ENCODE assay signal across 26 mouse cellular contexts in the genomic region with DNA sequence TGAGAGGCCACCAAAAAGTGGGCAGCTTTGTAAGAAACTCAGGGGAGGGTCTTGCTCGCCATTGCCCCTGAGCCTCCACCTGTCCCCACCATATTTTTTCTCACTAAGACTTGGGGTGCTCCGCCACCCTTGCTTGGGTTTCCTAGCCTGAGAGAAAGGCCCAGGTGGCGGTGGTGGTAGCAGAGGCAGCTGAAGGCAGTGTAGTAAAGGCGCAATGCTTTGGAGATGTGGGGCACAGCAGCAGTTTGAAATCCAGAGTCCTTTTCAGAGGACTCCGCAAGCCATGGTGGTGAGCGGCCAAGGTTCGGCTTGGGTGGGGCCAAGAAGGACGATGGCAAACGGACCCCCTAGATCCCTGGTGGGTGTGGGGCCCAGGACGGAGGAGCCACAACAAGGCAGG. TPM values are rescaled to one million over a fixed set of nuclear protein-coding genes. Genes with fewer than 3 reads are reported as not detected.
A peak's percentile ranks its signal among the peaks of the same experiment; 100 is the strongest.
DNase-seq lines count a peak whose midpoint lies in the region; ATAC-seq and TF ChIP-seq lines count a peak whose summit lies in the region.
"Had no signal": no experiment of that assay in that cellular context is flagged by ENCODE, and none has a peak within 500 bp of the region (broad histone marks: within the 10 kb centered on the region; RNA-seq: fewer than 3 reads in every experiment).

No protein-coding gene starts in this region.

- no peak for DNase-seq in hindbrain, embryonic 14.5 days (ENCODE audit: low spot score)
- DNase-seq in stomach, postnatal 0 days (ENCODE audit: low spot score): no peak
- peak; percentile 3 for DNase-seq in ZHBTc4 (ENCODE audit: low read depth, low spot score)
- DNase-seq: adrenal gland, adult 2 months; adrenal gland, postnatal 10 days; adrenal gland, postnatal 25 days; cerebellum, adult 11 months; cerebellum, adult 18-20 months; cerebellum, adult 8-10 months; cerebellum, adult 9-11 months; cerebellum, postnatal 14 days; forebrain, postnatal 0 days had no signal

- ATAC-seq in hindbrain, embryonic 14.5 days (ENCODE audit: low FRiP score): 0 out of 2 replicates have a peak, but pooled peaks have one; percentile 21
- ATAC-seq in hindbrain, embryonic 16.5 days: no peak
- 0 out of 2 replicates have a peak, but pooled peaks have one; percentile 49 for ATAC-seq in stomach, embryonic 14.5 days (ENCODE audit: insufficient number of reproducible peaks, insufficient read depth, low FRiP score, low read depth)
- no peak for ATAC-seq in stomach, postnatal 0 days (ENCODE audit: low FRiP score, low TSS enrichment)
- no peak for ATAC-seq in midbrain, embryonic 15.5 days (replicated peaks)
- ATAC-seq: forebrain, embryonic 13.5 days; forebrain, embryonic 15.5 days; forebrain, postnatal 0 days; Patski had no signal

- no peak for TF ChIP-seq CTCF in stomach, postnatal 0 days (IDR thresholded peaks at IDR 0.05; ENCODE audit: low read depth)

- TF ChIP-seq EP300 in stomach, postnatal 0 days (optimal IDR thresholded peaks at IDR 0.05): no peak

- H3K27me3 ChIP-seq in hindbrain, embryonic 14.5 days (ENCODE audit: control insufficient read depth, insufficient read depth, low read length): no peaks in the 10 kb centered on the region
- H3K27me3 ChIP-seq in hindbrain, embryonic 16.5 days (replicated peaks; ENCODE audit: control insufficient read depth, insufficient read depth, low read length): no peaks in the 10 kb centered on the region
- no peaks in the 10 kb centered on the region for H3K27me3 ChIP-seq in stomach, embryonic 14.5 days (ENCODE audit: control insufficient read depth, insufficient read depth, low read length)
- no peaks in the 10 kb centered on the region for H3K27me3 ChIP-seq in stomach, postnatal 0 days (ENCODE audit: control insufficient read depth, insufficient read depth, low read length)
- no peaks in the 10 kb centered on the region for H3K27me3 ChIP-seq in midbrain, embryonic 15.5 days (replicated peaks)
- H3K27me3 ChIP-seq: embryonic facial prominence, embryonic 12.5 days; forebrain, embryonic 13.5 days; forebrain, embryonic 15.5 days; Patski had no signal

- WGBS in hindbrain, embryonic 14.5 days: 95% methylated on average over 10 of the region's 10 CpGs
- WGBS in hindbrain, embryonic 16.5 days: 92% methylated on average over 10 of the region's 10 CpGs
- WGBS in stomach, embryonic 14.5 days: 88% methylated on average over 10 of the region's 10 CpGs
- 90% methylated on average over 10 of the region's 10 CpGs for WGBS in stomach, postnatal 0 days
- 91% methylated on average over 10 of the region's 10 CpGs for WGBS in midbrain, embryonic 15.5 days

- no peaks in the 10 kb centered on the region for H3K4me1 ChIP-seq in hindbrain, embryonic 14.5 days (replicated peaks; ENCODE audit: control insufficient read depth, insufficient read depth, low read length)
- no peaks in the 10 kb centered on the region for H3K4me1 ChIP-seq in hindbrain, embryonic 16.5 days (ENCODE audit: control insufficient read depth, insufficient read depth, low read depth, low read length)
- H3K4me1 ChIP-seq in stomach, embryonic 14.5 days (ENCODE audit: control insufficient read depth, insufficient read depth, low read length): no peaks in the 10 kb centered on the region
- no peaks in the 10 kb centered on the region for H3K4me1 ChIP-seq in stomach, postnatal 0 days (replicated peaks; ENCODE audit: control insufficient read depth, insufficient read depth)
- no peaks in the 10 kb centered on the region for H3K4me1 ChIP-seq in midbrain, embryonic 15.5 days
- H3K4me1 ChIP-seq: embryonic facial prominence, embryonic 10.5 days; embryonic facial prominence, embryonic 12.5 days; forebrain, embryonic 13.5 days; forebrain, embryonic 15.5 days had no signal

- H3K36me3 ChIP-seq in hindbrain, embryonic 14.5 days (replicated peaks; ENCODE audit: control insufficient read depth, insufficient read depth): no peaks in the 10 kb centered on the region
- H3K36me3 ChIP-seq in hindbrain, embryonic 16.5 days (ENCODE audit: control insufficient read depth, insufficient read depth, low read length): no peaks in the 10 kb centered on the region
- no peaks in the 10 kb centered on the region for H3K36me3 ChIP-seq in stomach, embryonic 14.5 days (ENCODE audit: control insufficient read depth, insufficient read depth, low read length)
- no peaks in the 10 kb centered on the region for H3K36me3 ChIP-seq in stomach, postnatal 0 days (ENCODE audit: control insufficient read depth, insufficient read depth, low read length)
- H3K36me3 ChIP-seq in midbrain, embryonic 15.5 days (replicated peaks): no peaks in the 10 kb centered on the region
- H3K36me3 ChIP-seq: embryonic facial prominence, embryonic 10.5 days; embryonic facial prominence, embryonic 12.5 days; forebrain, embryonic 15.5 days; G1E had no signal

- no peak overlapping the region for H3K4me3 ChIP-seq in hindbrain, embryonic 14.5 days (replicated peaks; ENCODE audit: low read length)
- no peak overlapping the region for H3K4me3 ChIP-seq in hindbrain, embryonic 16.5 days (ENCODE audit: low read length)
- no peak overlapping the region for H3K4me3 ChIP-seq in stomach, embryonic 14.5 days (ENCODE audit: low read depth, low read length)
- H3K4me3 ChIP-seq in stomach, postnatal 0 days (ENCODE audit: low read depth, low read length): no peak overlapping the region
- H3K4me3 ChIP-seq in midbrain, embryonic 15.5 days: no peak overlapping the region
- H3K4me3 ChIP-seq: embryonic facial prominence, embryonic 10.5 days; embryonic facial prominence, embryonic 12.5 days; forebrain, embryonic 13.5 days; forebrain, embryonic 15.5 days had no signal

- peaks cover 7% of the 10 kb centered on the region for H3K9me3 ChIP-seq in hindbrain, embryonic 14.5 days (ENCODE audit: control insufficient read depth, low read length)
- H3K9me3 ChIP-seq in hindbrain, embryonic 16.5 days (ENCODE audit: control insufficient read depth, low read length): peaks cover 4% of the 10 kb centered on the region; the same call in 1 of the 2 replicates
- H3K9me3 ChIP-seq in stomach, embryonic 14.5 days (ENCODE audit: control insufficient read depth, low read depth, low read length): no peaks in the 10 kb centered on the region
- H3K9me3 ChIP-seq in stomach, postnatal 0 days (ENCODE audit: control insufficient read depth, low read length): no peaks in the 10 kb centered on the region
- no peaks in the 10 kb centered on the region for H3K9me3 ChIP-seq in midbrain, embryonic 15.5 days

- no peak overlapping the region for H3K9ac ChIP-seq in hindbrain, embryonic 14.5 days
- no peak overlapping the region for H3K9ac ChIP-seq in hindbrain, embryonic 16.5 days (ENCODE audit: low read depth, low read length)
- H3K9ac ChIP-seq in stomach, embryonic 14.5 days (replicated peaks; ENCODE audit: low read depth, low read length): no peak overlapping the region
- H3K9ac ChIP-seq in stomach, postnatal 0 days (ENCODE audit: low read length): no peak overlapping the region
- H3K9ac ChIP-seq in midbrain, embryonic 15.5 days: no peak overlapping the region
- H3K9ac ChIP-seq: embryonic facial prominence, embryonic 12.5 days; forebrain, embryonic 13.5 days; forebrain, embryonic 15.5 days; forebrain, postnatal 0 days had no signal

- H3K27ac ChIP-seq in hindbrain, embryonic 14.5 days: no peak overlapping the region
- H3K27ac ChIP-seq in hindbrain, embryonic 16.5 days (ENCODE audit: low read depth, low read length): no peak overlapping the region
- no peak overlapping the region for H3K27ac ChIP-seq in stomach, embryonic 14.5 days (ENCODE audit: low read length)
- no peak overlapping the region for H3K27ac ChIP-seq in stomach, postnatal 0 days (replicated peaks)
- H3K27ac ChIP-seq in midbrain, embryonic 15.5 days: no peak overlapping the region
- H3K27ac ChIP-seq: embryonic facial prominence, embryonic 10.5 days; embryonic facial prominence, embryonic 12.5 days; forebrain, embryonic 13.5 days; forebrain, embryonic 15.5 days had no signal

- no peak overlapping the region for H3K4me2 ChIP-seq in hindbrain, embryonic 14.5 days (replicated peaks)
- H3K4me2 ChIP-seq in hindbrain, embryonic 16.5 days (ENCODE audit: low read length): no peak overlapping the region
- no peak overlapping the region for H3K4me2 ChIP-seq in stomach, embryonic 14.5 days (replicated peaks; ENCODE audit: low read depth, low read length)
- no peak overlapping the region for H3K4me2 ChIP-seq in stomach, postnatal 0 days (replicated peaks; ENCODE audit: low read depth)
- no peak overlapping the region for H3K4me2 ChIP-seq in midbrain, embryonic 15.5 days
- H3K4me2 ChIP-seq: embryonic facial prominence, embryonic 12.5 days; forebrain, embryonic 13.5 days; forebrain, embryonic 15.5 days had no signal

RNA-seq across cellular contexts. Expression of gene Olfr1293-ps, which starts 7.6 kb away (rescaled TPM):
- not detected in 2 replicates for polyA plus RNA-seq in hindbrain, embryonic 14.5 days (2014; fragmentation: Nextera tagmentation; extraction: Ambion mirVana)
- not detected in 2 replicates for polyA plus RNA-seq in hindbrain, embryonic 16.5 days (2015; fragmentation: Nextera tagmentation; extraction: Ambion mirVana)
- not detected in 2 replicates for polyA plus RNA-seq in stomach, embryonic 14.5 days (2014; fragmentation: Nextera tagmentation; extraction: Ambion mirVana)
- not detected in 2 replicates for polyA plus RNA-seq in stomach, postnatal 0 days (2015; fragmentation: Nextera tagmentation; extraction: Ambion mirVana)
- polyA plus RNA-seq in midbrain, embryonic 15.5 days (2015; fragmentation: Nextera tagmentation; extraction: Ambion mirVana): not detected in 2 replicates
- polyA plus RNA-seq: adrenal gland, adult 2 months; brain, embryonic 14.5 days; C2C12; cortical plate, adult 2 months; embryonic facial prominence, embryonic 10.5 days; embryonic facial prominence, embryonic 12.5 days; embryonic facial prominence, embryonic 14.5 days; forebrain, embryonic 11.5 days; forebrain, embryonic 13.5 days; forebrain, embryonic 15.5 days; forebrain, postnatal 0 days; G1E; Patski had no signal

RNA-seq across cellular contexts. Expression of gene Olfr1291-ps1, which starts 20.5 kb away (rescaled TPM):
- polyA plus RNA-seq in hindbrain, embryonic 14.5 days (2014; fragmentation: Nextera tagmentation; extraction: Ambion mirVana): not detected in 2 replicates
- not detected in 2 replicates for polyA plus RNA-seq in hindbrain, embryonic 16.5 days (2015; fragmentation: Nextera tagmentation; extraction: Ambion mirVana)
- not detected in 2 replicates for polyA plus RNA-seq in stomach, embryonic 14.5 days (2014; fragmentation: Nextera tagmentation; extraction: Ambion mirVana)
- 0.02 TPM in 1 of 2 replicates, not detected in the other for polyA plus RNA-seq in stomach, postnatal 0 days (2015; fragmentation: Nextera tagmentation; extraction: Ambion mirVana)
- polyA plus RNA-seq in midbrain, embryonic 15.5 days (2015; fragmentation: Nextera tagmentation; extraction: Ambion mirVana): not detected in 2 replicates
- polyA plus RNA-seq: adrenal gland, adult 2 months; brain, embryonic 14.5 days; C2C12; cortical plate, adult 2 months; embryonic facial prominence, embryonic 10.5 days; embryonic facial prominence, embryonic 12.5 days; embryonic facial prominence, embryonic 14.5 days; forebrain, embryonic 11.5 days; forebrain, embryonic 13.5 days; forebrain, embryonic 15.5 days; forebrain, postnatal 0 days; G1E; Patski had no signal

RNA-seq across cellular contexts. Expression of gene Olfr1294, which starts 22.6 kb away (rescaled TPM):
- polyA plus RNA-seq in hindbrain, embryonic 14.5 days (2014; fragmentation: Nextera tagmentation; extraction: Ambion mirVana): not detected in 2 replicates
- not detected in 2 replicates for polyA plus RNA-seq in hindbrain, embryonic 16.5 days (2015; fragmentation: Nextera tagmentation; extraction: Ambion mirVana)
- not detected in 2 replicates for polyA plus RNA-seq in stomach, embryonic 14.5 days (2014; fragmentation: Nextera tagmentation; extraction: Ambion mirVana)
- not detected in 2 replicates for polyA plus RNA-seq in stomach, postnatal 0 days (2015; fragmentation: Nextera tagmentation; extraction: Ambion mirVana)
- not detected in 2 replicates for polyA plus RNA-seq in midbrain, embryonic 15.5 days (2015; fragmentation: Nextera tagmentation; extraction: Ambion mirVana)
- polyA plus RNA-seq: adrenal gland, adult 2 months; brain, embryonic 14.5 days; C2C12; cortical plate, adult 2 months; embryonic facial prominence, embryonic 10.5 days; embryonic facial prominence, embryonic 12.5 days; embryonic facial prominence, embryonic 14.5 days; forebrain, embryonic 11.5 days; forebrain, embryonic 13.5 days; forebrain, embryonic 15.5 days; forebrain, postnatal 0 days; G1E; Patski had no signal

RNA-seq across cellular contexts. Expression of gene Olfr1290, which starts 23.8 kb away (rescaled TPM):
- polyA plus RNA-seq in hindbrain, embryonic 14.5 days (2014; fragmentation: Nextera tagmentation; extraction: Ambion mirVana): not detected in 2 replicates
- not detected in 2 replicates for polyA plus RNA-seq in hindbrain, embryonic 16.5 days (2015; fragmentation: Nextera tagmentation; extraction: Ambion mirVana)
- not detected in 2 replicates for polyA plus RNA-seq in stomach, embryonic 14.5 days (2014; fragmentation: Nextera tagmentation; extraction: Ambion mirVana)
- polyA plus RNA-seq in stomach, postnatal 0 days (2015; fragmentation: Nextera tagmentation; extraction: Ambion mirVana): not detected in 2 replicates
- polyA plus RNA-seq in midbrain, embryonic 15.5 days (2015; fragmentation: Nextera tagmentation; extraction: Ambion mirVana): not detected in 2 replicates
- polyA plus RNA-seq: adrenal gland, adult 2 months; brain, embryonic 14.5 days; C2C12; cortical plate, adult 2 months; embryonic facial prominence, embryonic 10.5 days; embryonic facial prominence, embryonic 12.5 days; embryonic facial prominence, embryonic 14.5 days; forebrain, embryonic 11.5 days; forebrain, embryonic 13.5 days; forebrain, embryonic 15.5 days; forebrain, postnatal 0 days; G1E; Patski had no signal

RNA-seq across cellular contexts. Expression of gene Olfr1289, which starts 36.8 kb away (rescaled TPM):
- not detected in 2 replicates for polyA plus RNA-seq in hindbrain, embryonic 14.5 days (2014; fragmentation: Nextera tagmentation; extraction: Ambion mirVana)
- polyA plus RNA-seq in hindbrain, embryonic 16.5 days (2015; fragmentation: Nextera tagmentation; extraction: Ambion mirVana): not detected in 2 replicates
- polyA plus RNA-seq in stomach, embryonic 14.5 days (2014; fragmentation: Nextera tagmentation; extraction: Ambion mirVana): not detected in 2 replicates
- polyA plus RNA-seq in stomach, postnatal 0 days (2015; fragmentation: Nextera tagmentation; extraction: Ambion mirVana): not detected in 2 replicates
- polyA plus RNA-seq in midbrain, embryonic 15.5 days (2015; fragmentation: Nextera tagmentation; extraction: Ambion mirVana): not detected in 2 replicates
- polyA plus RNA-seq: adrenal gland, adult 2 months; brain, embryonic 14.5 days; C2C12; cortical plate, adult 2 months; embryonic facial prominence, embryonic 10.5 days; embryonic facial prominence, embryonic 12.5 days; embryonic facial prominence, embryonic 14.5 days; forebrain, embryonic 11.5 days; forebrain, embryonic 13.5 days; forebrain, embryonic 15.5 days; forebrain, postnatal 0 days; G1E; Patski had no signal

Comparison
In these comparisons a context has a peak if more than half of its experiments do, and no peak if none do; other contexts are left out.
1. ATAC-seq: peak in hindbrain, embryonic 14.5 days (single experiment) and stomach, embryonic 14.5 days (single experiment); none in hindbrain, embryonic 16.5 days (single experiment), stomach, postnatal 0 days (single experiment) and midbrain, embryonic 15.5 days (single experiment).